Mouse (Mus musculus) brain, adult 2 months (tissue): ENCODE data around the gene Kprp.
"Not testable (repeated sequence)": the region's sequence is repeated elsewhere in the genome, so short reads cannot be mapped to it uniquely, and the experiment has no call there.

Experiments used
- DNase-seq: peaks from one replicate; pipeline ENCODE4 v3.0.0; 2011; ENCODE audit warnings: low read depth, low spot score

Gene Kprp

DNA sequence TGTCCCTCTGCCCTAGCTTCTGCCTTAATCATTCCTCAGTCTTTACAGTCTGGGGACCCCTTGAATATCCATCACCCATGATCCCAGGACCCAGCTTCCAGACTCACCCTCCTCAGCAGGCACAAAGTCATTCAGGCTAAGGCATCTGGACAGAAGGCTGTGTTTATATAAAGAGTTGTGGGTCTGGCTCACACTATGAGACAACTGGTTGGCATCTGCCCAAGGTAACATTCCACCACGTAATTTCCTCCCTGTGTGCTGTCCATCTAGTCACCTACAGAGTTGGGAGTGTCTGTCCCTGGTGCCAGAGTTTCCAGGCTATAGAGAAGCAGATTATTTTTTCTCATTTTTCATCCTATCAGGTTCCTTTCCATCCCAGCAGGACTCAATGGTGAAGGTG is at the start of gene Kprp:
Gene Kprp (minus strand): TSS at position 140 of the 400 bp plus-strand sequence.
- no peak for DNase-seq

- peak; percentile 34 for DNase-seq
Observed at GRCm38 (mm10) chr3:92874180-92874579, 47.1 kb upstream of the Kprp start.

DNA sequence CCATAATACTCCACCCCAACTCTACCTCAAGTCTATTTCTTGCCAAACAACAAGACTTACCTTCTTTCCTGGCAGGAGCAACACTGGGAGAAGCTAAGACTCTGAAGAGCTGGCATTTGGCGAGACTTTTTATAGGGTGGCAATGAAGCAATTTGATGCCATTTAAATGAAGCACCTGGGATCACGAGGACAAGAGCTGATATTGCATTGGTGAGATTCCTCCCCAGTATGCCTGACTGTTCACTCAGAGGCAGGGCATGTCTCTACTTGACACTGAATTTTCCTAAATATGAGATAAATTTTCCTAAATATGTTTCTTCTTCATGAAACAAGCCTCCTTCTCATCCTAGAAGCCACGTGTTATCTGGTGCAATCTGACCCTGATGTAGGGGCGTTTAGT is 43.1 kb upstream of the Kprp start, which contains the start of gene 2310050C09Rik:
Gene 2310050C09Rik (minus strand): TSS at position 101 of the 400 bp plus-strand sequence.
- DNase-seq = no peak

- no peak for DNase-seq
Observed at GRCm38 (mm10) chr3:92851186-92851585, 24.1 kb upstream of the Kprp start, which contains the start of gene Lce1l. TSS of gene Lce1l (minus strand) at chr3:92851286.

DNA sequence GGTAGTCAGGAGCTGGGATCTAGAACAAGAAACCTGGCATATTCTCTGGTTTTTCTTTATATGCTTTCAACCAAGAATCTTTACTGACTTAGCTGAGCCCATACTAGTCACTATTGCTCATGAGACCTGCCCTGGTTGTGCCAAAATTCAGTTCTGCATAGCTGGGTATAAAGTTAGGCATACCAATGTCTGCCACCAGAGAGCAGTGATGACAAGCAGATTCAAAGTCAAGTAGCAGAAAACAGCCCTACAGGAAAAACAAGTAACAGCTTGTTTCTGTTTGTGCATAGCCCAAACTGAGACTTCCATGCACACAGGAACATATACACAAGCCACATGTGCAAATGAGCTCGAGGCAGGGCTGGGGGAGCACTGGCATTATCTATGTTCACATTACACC is 1.2 kb downstream of the Kprp start:
- peak; percentile 1 for DNase-seq

GRCm38 (mm10) chr3:92816036-92816435 is 11.0 kb downstream of the Kprp start:
- DNase-seq = not testable (repeated sequence)

DNA sequence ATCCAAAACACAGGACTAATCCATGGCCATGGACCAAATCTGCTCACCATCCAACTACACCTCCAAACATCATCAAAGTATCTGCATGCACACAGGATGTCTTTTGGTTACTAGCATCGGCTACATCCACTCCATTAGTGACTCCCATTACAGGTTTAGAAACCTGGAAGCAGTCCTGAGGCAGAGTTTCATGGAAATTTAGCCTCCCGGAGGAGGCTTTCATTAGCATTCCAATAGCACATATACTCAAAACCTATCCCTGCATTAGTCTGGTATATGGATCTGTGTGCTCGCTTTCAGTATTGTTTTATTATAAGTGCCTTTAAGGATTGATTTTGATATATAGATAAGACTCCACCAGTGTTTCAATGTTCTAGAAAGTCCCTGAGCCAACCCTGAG is 11.5 kb downstream of the Kprp start:
- DNase-seq = no peak

DNA sequence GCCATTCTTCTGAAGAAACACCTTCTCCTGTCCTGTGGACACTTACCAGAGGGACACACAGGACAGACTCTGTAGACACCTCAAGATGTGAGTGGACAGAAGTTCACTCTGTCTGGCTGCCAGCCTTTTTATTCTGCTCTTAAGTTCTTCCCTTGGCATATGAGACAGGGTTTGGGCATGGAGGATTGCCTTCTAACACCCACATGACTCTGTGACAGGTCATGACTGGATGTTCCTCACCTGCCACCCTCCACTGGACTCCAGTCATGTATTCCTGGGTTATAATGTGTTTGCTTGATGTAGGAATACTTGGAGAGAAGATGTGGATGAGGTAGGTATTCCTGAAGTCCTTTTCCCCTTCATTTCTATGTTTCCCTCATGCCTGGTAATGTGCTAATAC is 19.3 kb downstream of the Kprp start, which contains the start of gene Lce1k:
Gene Lce1k (minus strand): TSS at position 101 of the 400 bp plus-strand sequence.
- DNase-seq = no peak

- DNase-seq = no peak
Observed at GRCm38 (mm10) chr3:92790414-92790813, 36.6 kb downstream of the Kprp start, which contains the start of gene Lce1j. TSS of gene Lce1j (minus strand) at chr3:92790514.

- no peak for DNase-seq
Observed at GRCm38 (mm10) chr3:92778799-92779198, 48.2 kb downstream of the Kprp start, which contains the start of gene Lce1i. TSS of gene Lce1i (minus strand) at chr3:92778899.
